26 mouse cellular contexts compared by ENCODE assay signal in the genomic region with DNA sequence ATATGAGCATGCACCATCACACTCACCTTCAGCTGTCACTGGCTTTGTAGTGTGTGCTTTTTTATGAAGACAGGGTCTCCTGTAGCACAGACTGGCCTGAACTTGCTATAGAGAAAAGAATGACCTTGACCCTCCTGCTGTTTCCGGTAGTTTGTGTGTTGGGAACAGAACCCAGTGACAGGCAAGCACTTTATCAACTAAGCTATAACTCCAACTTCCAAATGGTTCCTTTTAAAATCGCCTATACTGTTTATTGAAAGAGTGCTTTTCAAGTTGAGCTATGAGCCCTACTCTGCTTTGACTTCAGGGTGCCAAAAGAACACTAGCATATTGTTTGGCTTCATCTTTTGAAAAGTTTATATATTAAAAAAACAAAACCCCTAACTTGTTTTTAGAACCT. TPM values are rescaled to one million over a fixed set of nuclear protein-coding genes. Genes with fewer than 3 reads are reported as not detected.
DNase-seq lines count a peak whose midpoint lies in the region; ATAC-seq and TF ChIP-seq lines count a peak whose summit lies in the region.
"Had no signal": no experiment of that assay in that cellular context is flagged by ENCODE, and none has a peak within 500 bp of the region (broad histone marks: within the 10 kb centered on the region; RNA-seq: fewer than 3 reads in every experiment).

No protein-coding gene starts in this region.

- no peak overlapping the region for H3K4me2 ChIP-seq in forebrain, embryonic 14.5 days (ENCODE audit: low read length)
- H3K4me2 ChIP-seq in forebrain, embryonic 13.5 days: no peak overlapping the region
- H3K4me2 ChIP-seq in kidney, postnatal 0 days (ENCODE audit: low read length): no peak overlapping the region
- H3K4me2 ChIP-seq in lung, embryonic 16.5 days (ENCODE audit: low read depth, low read length): no peak overlapping the region
- H3K4me2 ChIP-seq: embryonic facial prominence, embryonic 12.5 days; hindbrain, embryonic 12.5 days; limb, embryonic 12.5 days; neural tube, embryonic 13.5 days had no signal

- H3K9me3 ChIP-seq in forebrain, embryonic 14.5 days (replicated peaks; ENCODE audit: control insufficient read depth, low read length): no peaks in the 10 kb centered on the region
- H3K9me3 ChIP-seq in forebrain, embryonic 13.5 days (replicated peaks): no peaks in the 10 kb centered on the region
- H3K9me3 ChIP-seq in kidney, postnatal 0 days (replicated peaks; ENCODE audit: low read length): no peaks in the 10 kb centered on the region
- H3K9me3 ChIP-seq in lung, embryonic 16.5 days (ENCODE audit: control insufficient read depth, low read length): no peaks in the 10 kb centered on the region
- no peaks in the 10 kb centered on the region for H3K9me3 ChIP-seq in limb, embryonic 10.5 days (replicated peaks)
- H3K9me3 ChIP-seq: embryonic facial prominence, embryonic 12.5 days; hindbrain, embryonic 12.5 days; limb, embryonic 12.5 days; neural tube, embryonic 13.5 days had no signal

- TF ChIP-seq CTCF in kidney, postnatal 0 days (IDR thresholded peaks at IDR 0.05; ENCODE audit: low read depth): no peak

- peaks cover 4% of the 10 kb centered on the region for H3K36me3 ChIP-seq in forebrain, embryonic 14.5 days (ENCODE audit: control insufficient read depth, insufficient read depth, low read length)
- H3K36me3 ChIP-seq in forebrain, embryonic 13.5 days (ENCODE audit: poor library complexity, severe bottlenecking): peaks cover 14% of the 10 kb centered on the region
- H3K36me3 ChIP-seq in kidney, postnatal 0 days (ENCODE audit: insufficient read depth, low read length): no peaks in the 10 kb centered on the region
- peaks cover 4% of the 10 kb centered on the region; the same call in 1 of the 2 replicates for H3K36me3 ChIP-seq in lung, embryonic 16.5 days (ENCODE audit: control insufficient read depth, insufficient read depth, low read length)
- H3K36me3 ChIP-seq in limb, embryonic 10.5 days: peaks cover 8% of the 10 kb centered on the region

- no peaks in the 10 kb centered on the region for H3K4me1 ChIP-seq in forebrain, embryonic 14.5 days (ENCODE audit: control insufficient read depth, insufficient read depth, low read length)
- no peaks in the 10 kb centered on the region for H3K4me1 ChIP-seq in forebrain, embryonic 13.5 days
- H3K4me1 ChIP-seq in kidney, postnatal 0 days (replicated peaks; ENCODE audit: insufficient read depth, low read length): no peaks in the 10 kb centered on the region
- H3K4me1 ChIP-seq in lung, embryonic 16.5 days (replicated peaks; ENCODE audit: control insufficient read depth, insufficient read depth, low read length): no peaks in the 10 kb centered on the region; the same call in 1 of the 2 replicates
- H3K4me1 ChIP-seq in limb, embryonic 10.5 days: no peaks in the 10 kb centered on the region
- H3K4me1 ChIP-seq: embryonic facial prominence, embryonic 12.5 days had no signal

- no peak for ATAC-seq in forebrain, embryonic 14.5 days
- ATAC-seq in forebrain, embryonic 13.5 days: no peak
- no peak; the same call in 1 of the 2 replicates for ATAC-seq in kidney, postnatal 0 days (replicated peaks; ENCODE audit: low FRiP score, low read depth)
- ATAC-seq in lung, embryonic 16.5 days (ENCODE audit: low read depth): peak; percentile 84
- ATAC-seq: CD4-positive, CD25-positive, alpha-beta regulatory T cell, adult 4 months had no signal

- whole genome bisulfite sequencing in forebrain, embryonic 14.5 days: 75% methylated on average over 2 of the region's 2 CpGs
- 83% methylated on average over 2 of the region's 2 CpGs for WGBS in forebrain, embryonic 13.5 days
- 40% methylated on average over 2 of the region's 2 CpGs for WGBS in kidney, postnatal 0 days
- WGBS in lung, embryonic 16.5 days: 27% methylated on average over 2 of the region's 2 CpGs
- WGBS in limb, embryonic 10.5 days: 65% methylated on average over 2 of the region's 2 CpGs

- H3K9ac ChIP-seq in forebrain, embryonic 14.5 days (ENCODE audit: low read length): no peak overlapping the region
- no peak overlapping the region for H3K9ac ChIP-seq in forebrain, embryonic 13.5 days
- no peak overlapping the region for H3K9ac ChIP-seq in kidney, postnatal 0 days (ENCODE audit: low read depth, low read length)
- H3K9ac ChIP-seq in lung, embryonic 16.5 days (ENCODE audit: low read length): no peak overlapping the region
- H3K9ac ChIP-seq: embryonic facial prominence, embryonic 12.5 days; hindbrain, embryonic 12.5 days; limb, embryonic 12.5 days; neural tube, embryonic 13.5 days had no signal

- DNase-seq in forebrain, embryonic 14.5 days (ENCODE audit: low spot score): peak; percentile 7
- peak; percentile 48 for DNase-seq in kidney, postnatal 0 days (ENCODE audit: low spot score)
- DNase-seq in kidney, postnatal 36 days: no peak
- no peak for DNase-seq in lung, postnatal 25 days (ENCODE audit: low spot score)
- DNase-seq in limb, embryonic 10.5 days (ENCODE audit: low spot score): peak; percentile 33
- no peak for DNase-seq in layer of hippocampus, postnatal 10 days (ENCODE audit: low spot score in 2 of 2)
- DNase-seq: adrenal gland, postnatal 25 days; cerebellum, adult 9-10 months; gastrocnemius, adult 2 months; heart, postnatal 10 days; kidney, adult 18-20 months; kidney, postnatal 14 days; layer of hippocampus, postnatal 36 days; lung, adult 2 months; midbrain, embryonic 14.5 days; right cerebral cortex, postnatal 4 days; thymus, adult 18-20 months; thymus, postnatal 36 days had no signal

- no peaks in the 10 kb centered on the region for H3K27me3 ChIP-seq in forebrain, embryonic 14.5 days (replicated peaks; ENCODE audit: control insufficient read depth, insufficient read depth, low read length)
- no peaks in the 10 kb centered on the region for H3K27me3 ChIP-seq in forebrain, embryonic 13.5 days
- no peaks in the 10 kb centered on the region for H3K27me3 ChIP-seq in kidney, postnatal 0 days (ENCODE audit: insufficient read depth, low read length)
- no peaks in the 10 kb centered on the region for H3K27me3 ChIP-seq in lung, embryonic 16.5 days (ENCODE audit: control insufficient read depth, insufficient read depth, low read depth, low read length)
- no peaks in the 10 kb centered on the region for H3K27me3 ChIP-seq in limb, embryonic 10.5 days (ENCODE audit: low read depth, poor library complexity, severe bottlenecking)
- H3K27me3 ChIP-seq: embryonic facial prominence, embryonic 12.5 days; hindbrain, embryonic 12.5 days; limb, embryonic 12.5 days; neural tube, embryonic 13.5 days had no signal

- no peak overlapping the region for H3K27ac ChIP-seq in forebrain, embryonic 14.5 days (ENCODE audit: low read depth, low read length)
- H3K27ac ChIP-seq in forebrain, embryonic 13.5 days: no peak overlapping the region
- 0 out of 2 replicates have a peak overlapping the region, but pooled peaks have one; percentile 42 for H3K27ac ChIP-seq in kidney, postnatal 0 days
- no peak overlapping the region for H3K27ac ChIP-seq in lung, embryonic 16.5 days (ENCODE audit: low read length)
- no peak overlapping the region for H3K27ac ChIP-seq in limb, embryonic 10.5 days
- H3K27ac ChIP-seq: embryonic facial prominence, embryonic 12.5 days; gastrocnemius, adult 2 months; hindbrain, embryonic 12.5 days; layer of hippocampus, adult 2 months; limb, embryonic 12.5 days had no signal

- no peak overlapping the region for H3K4me3 ChIP-seq in forebrain, embryonic 14.5 days (ENCODE audit: low read depth, low read length)
- H3K4me3 ChIP-seq in forebrain, embryonic 13.5 days: no peak overlapping the region
- H3K4me3 ChIP-seq in kidney, postnatal 0 days (replicated peaks; ENCODE audit: low read depth, low read length): no peak overlapping the region
- H3K4me3 ChIP-seq in lung, embryonic 16.5 days (ENCODE audit: low read length): no peak overlapping the region
- no peak overlapping the region for H3K4me3 ChIP-seq in limb, embryonic 10.5 days
- H3K4me3 ChIP-seq: embryonic facial prominence, embryonic 12.5 days; gastrocnemius, adult 2 months; hindbrain, embryonic 12.5 days; layer of hippocampus, adult 2 months; limb, embryonic 12.5 days; neural tube, embryonic 13.5 days had no signal

RNA-seq across cellular contexts. Expression of a gene that starts 24.6 kb away (rescaled TPM):
- polyA plus RNA-seq in forebrain, embryonic 14.5 days (2014; fragmentation: Nextera tagmentation; extraction: Ambion mirVana): 70.2 and 75.5 TPM in 2 replicates
- polyA plus RNA-seq in forebrain, embryonic 13.5 days (2015; fragmentation: Nextera tagmentation; extraction: Ambion mirVana): 50.8 and 55.4 TPM in 2 replicates
- 20.8 and 22.0 TPM in 2 replicates for polyA plus RNA-seq in kidney, postnatal 0 days (2015; fragmentation: Nextera tagmentation; extraction: Ambion mirVana)
- 25.9 and 27.3 TPM in 2 replicates for polyA plus RNA-seq in lung, embryonic 16.5 days (2015; fragmentation: Nextera tagmentation; extraction: Ambion mirVana)
- 19.9 and 25.9 TPM in 2 replicates for polyA plus RNA-seq in limb, embryonic 10.5 days (2016; fragmentation: Nextera tagmentation; extraction: Ambion mirVana)
- 10 to 100 TPM; 78.5 to 94.9 TPM for total RNA-seq in layer of hippocampus, postnatal 10 days (2021)

RNA-seq across cellular contexts. Expression of a gene that starts 24.8 kb away (rescaled TPM):
- 1.3 and 1.7 TPM in 2 replicates for polyA plus RNA-seq in forebrain, embryonic 14.5 days (2014; fragmentation: Nextera tagmentation; extraction: Ambion mirVana)
- polyA plus RNA-seq in forebrain, embryonic 13.5 days (2015; fragmentation: Nextera tagmentation; extraction: Ambion mirVana): 1.8 and 2.0 TPM in 2 replicates
- 2.3 TPM in 2 replicates for polyA plus RNA-seq in kidney, postnatal 0 days (2015; fragmentation: Nextera tagmentation; extraction: Ambion mirVana)
- polyA plus RNA-seq in lung, embryonic 16.5 days (2015; fragmentation: Nextera tagmentation; extraction: Ambion mirVana): 2.9 and 3.1 TPM in 2 replicates
- 4.0 and 4.5 TPM in 2 replicates for polyA plus RNA-seq in limb, embryonic 10.5 days (2016; fragmentation: Nextera tagmentation; extraction: Ambion mirVana)
- 1 to 10 TPM; 8.5 to 8.9 TPM for total RNA-seq in layer of hippocampus, postnatal 10 days (2021)

Comparison
In these comparisons a context has a peak if more than half of its experiments do, and no peak if none do; other contexts are left out.
1. DNase-seq: peak in forebrain, embryonic 14.5 days (single experiment), kidney, postnatal 0 days (single experiment) and limb, embryonic 10.5 days (single experiment); none in kidney, postnatal 36 days (0 of 2), lung, postnatal 25 days (single experiment) and layer of hippocampus, postnatal 10 days (0 of 2).